Mouse (Mus musculus) stomach, embryonic 14.5 days (tissue): ENCODE results near the gene Ltb4r2. TPM values are rescaled to one million over a fixed set of nuclear protein-coding genes. Genes with fewer than 3 reads are reported as not detected.

Experiments
- ATAC-seq: fragments of 200-750 bp; cut with Nextera tagmentation; 2 replicates; pipeline ENCODE4 v1.8.0; 2017; ENCODE audit warnings: low read depth, moderate TSS enrichment; ENCODE audit not compliant: insufficient number of reproducible peaks, insufficient read depth, low FRiP score
- H3K27ac ChIP-seq: fragments of 300-500 bp; sonication (generic); 2 replicates; pipeline ENCODE4 v1.5.1; 2014; ENCODE audit warnings: mild to moderate bottlenecking, low read length, moderate library complexity, mixed read lengths
- H3K27me3 ChIP-seq: fragments of 300-500 bp; sonication (generic); 2 replicates; pipeline ENCODE4 v1.6.1; 2014; ENCODE audit warnings: low read length, control low read depth, mixed read lengths; ENCODE audit not compliant: control insufficient read depth, insufficient read depth
- H3K36me3 ChIP-seq: fragments of 300-500 bp; sonication (generic); 2 replicates; pipeline ENCODE4 v1.6.1; 2014; ENCODE audit warnings: mild to moderate bottlenecking, control low read depth, low read length, moderate library complexity, mixed read lengths; ENCODE audit not compliant: control insufficient read depth, insufficient read depth
- H3K4me1 ChIP-seq: fragments of 300-500 bp; sonication (generic); 2 replicates; pipeline ENCODE4 v1.6.1; 2014; ENCODE audit warnings: low read length, control low read depth, mixed read lengths; ENCODE audit not compliant: control insufficient read depth, insufficient read depth
- H3K4me2 ChIP-seq: fragments of 300-500 bp; sonication (generic); replicated peaks from 2 replicates; pipeline ENCODE4 v1.6.1; 2014; ENCODE audit warnings: low read depth, low read length, control low read depth
- H3K4me3 ChIP-seq: fragments of 300-500 bp; sonication (generic); 2 replicates; pipeline ENCODE4 v1.5.1; 2014; ENCODE audit warnings: low read depth, low read length, control low read depth
- H3K9ac ChIP-seq: fragments of 300-500 bp; sonication (generic); replicated peaks from 2 replicates; pipeline ENCODE4 v1.6.1; 2014; ENCODE audit warnings: low read depth, mild to moderate bottlenecking, control low read depth, low read length, moderate library complexity, mixed read lengths
- H3K9me3 ChIP-seq: fragments of 300-500 bp; sonication (generic); 2 replicates; pipeline ENCODE4 v1.6.1; 2016; ENCODE audit warnings: low read depth, low read length, control low read depth; ENCODE audit not compliant: control insufficient read depth
- WGBS: fragments of 180-500 bp; shearing (Covaris S2); extraction: QIAGEN DNeasy Blood & Tissue Kit; methylation state at CpG from one replicate; pipeline ENCODE4 v1.1.7; 2014; 5-methylcytosine and 5-hydroxymethylcytosine counted together
- polyA plus RNA-seq: library from polyadenylated mRNA; unstranded; fragments of >200 nt; fragmentation: Nextera tagmentation; extraction: Ambion mirVana; gene quantifications from 2 replicates; pipeline ENCODE4 v1.2.1, GENCODE M21; 2014

Gene Ltb4r2
- polyA plus RNA-seq, 1 experiment from 2014 or later: 0.13 TPM

- peaks cover 19% of the 10 kb centered on the region for H3K4me1 ChIP-seq
- H3K9me3 ChIP-seq: no peaks in the 10 kb centered on the region
- WGBS: 87% methylated on average over 15 of the region's 15 CpGs
- H3K36me3 ChIP-seq: no peaks in the 10 kb centered on the region
- no peak overlapping the region for H3K27ac ChIP-seq
- no peaks in the 10 kb centered on the region for H3K27me3 ChIP-seq
- H3K4me2 ChIP-seq: no peak overlapping the region
- no peak overlapping the region for H3K9ac ChIP-seq
- H3K4me3 ChIP-seq: no peak overlapping the region
- ATAC-seq: no peak
These were observed 17.5 kb downstream of the Ltb4r2 start for GRCm38 (mm10) chr14:55778686-55779085.

DNA sequence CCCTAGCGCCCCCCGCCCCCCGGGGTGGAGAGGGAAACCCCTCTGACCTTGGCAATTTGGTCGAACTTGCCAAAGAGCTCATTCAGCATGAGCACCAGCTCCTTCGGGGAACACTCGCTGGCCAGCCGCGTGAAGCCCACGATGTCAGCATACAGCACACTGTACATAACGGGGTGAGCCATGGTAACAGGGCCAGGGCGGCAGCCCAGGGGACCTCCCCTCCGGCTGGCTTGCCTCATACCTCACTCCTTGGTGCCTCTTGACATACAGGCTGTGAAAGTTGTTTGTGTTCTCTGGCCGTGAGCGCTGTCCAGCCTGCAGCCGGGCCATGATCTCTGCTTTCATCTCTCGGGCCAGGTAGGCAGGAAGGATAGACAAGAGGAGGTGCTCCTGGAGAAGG is 18.4 kb downstream of the Ltb4r2 start:
- no peak overlapping the region for H3K4me2 ChIP-seq
- no peaks in the 10 kb centered on the region for H3K36me3 ChIP-seq
- peaks cover 20% of the 10 kb centered on the region for H3K4me1 ChIP-seq
- no peak overlapping the region for H3K27ac ChIP-seq
- H3K9ac ChIP-seq: no peak overlapping the region
- WGBS: 53% methylated on average over 16 of the region's 16 CpGs
- H3K27me3 ChIP-seq: no peaks in the 10 kb centered on the region
- H3K9me3 ChIP-seq: no peaks in the 10 kb centered on the region
- H3K4me3 ChIP-seq: no peak overlapping the region
- no peak for ATAC-seq

DNA sequence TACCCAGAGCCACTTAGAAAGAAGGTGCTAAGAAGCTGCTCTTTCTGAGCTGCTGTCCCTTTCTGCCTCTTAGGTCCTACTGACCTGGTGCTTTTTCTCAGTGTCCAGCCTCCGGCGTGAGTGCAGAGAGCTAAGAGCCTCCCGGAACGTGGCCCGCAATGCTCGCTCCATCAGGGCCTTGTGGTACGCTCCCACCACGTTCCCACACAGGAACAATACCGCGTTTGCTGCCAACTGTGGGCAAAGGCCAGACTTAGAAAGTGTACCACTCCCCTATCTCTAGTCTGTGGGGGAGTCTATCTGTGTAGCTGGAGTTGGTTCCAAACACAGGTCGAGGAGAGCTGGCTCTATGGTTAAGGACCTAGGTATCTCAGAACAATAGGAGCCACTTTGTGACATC is 19.5 kb downstream of the Ltb4r2 start:
- no peak overlapping the region for H3K27ac ChIP-seq
- ATAC-seq: no peak
- H3K4me1 ChIP-seq: peaks cover 20% of the 10 kb centered on the region
- H3K4me3 ChIP-seq: no peak overlapping the region
- no peaks in the 10 kb centered on the region for H3K36me3 ChIP-seq
- H3K9ac ChIP-seq: no peak overlapping the region
- no peaks in the 10 kb centered on the region for H3K9me3 ChIP-seq
- H3K27me3 ChIP-seq: no peaks in the 10 kb centered on the region; the same call in 1 of the 2 replicates
- no peak overlapping the region for H3K4me2 ChIP-seq
- 82% methylated on average over 11 of the region's 11 CpGs for WGBS

GRCm38 (mm10) chr14:55781310-55781709 is 20.1 kb downstream of the Ltb4r2 start:
- Histone ChIP-seq H3K4me3 (0 out of 2 replicates have a peak overlapping the region, but pooled peaks have one; percentile 6), H3K4me1 (peaks cover 20% of the 10 kb centered on the region), H3K27ac (no peak overlapping the region), H3K9me3 (no peaks in the 10 kb centered on the region), H3K27me3 (no peaks in the 10 kb centered on the region; the same call in 1 of the 2 replicates), H3K36me3 (no peaks in the 10 kb centered on the region), H3K9ac (no peak overlapping the region), H3K4me2 (0 out of 2 replicates have a peak overlapping the region, but pooled peaks have one; percentile 26)
- peak; percentile 35; the same call in 1 of the 2 replicates for ATAC-seq
- 19% methylated on average over 14 of the region's 14 CpGs for WGBS

DNA sequence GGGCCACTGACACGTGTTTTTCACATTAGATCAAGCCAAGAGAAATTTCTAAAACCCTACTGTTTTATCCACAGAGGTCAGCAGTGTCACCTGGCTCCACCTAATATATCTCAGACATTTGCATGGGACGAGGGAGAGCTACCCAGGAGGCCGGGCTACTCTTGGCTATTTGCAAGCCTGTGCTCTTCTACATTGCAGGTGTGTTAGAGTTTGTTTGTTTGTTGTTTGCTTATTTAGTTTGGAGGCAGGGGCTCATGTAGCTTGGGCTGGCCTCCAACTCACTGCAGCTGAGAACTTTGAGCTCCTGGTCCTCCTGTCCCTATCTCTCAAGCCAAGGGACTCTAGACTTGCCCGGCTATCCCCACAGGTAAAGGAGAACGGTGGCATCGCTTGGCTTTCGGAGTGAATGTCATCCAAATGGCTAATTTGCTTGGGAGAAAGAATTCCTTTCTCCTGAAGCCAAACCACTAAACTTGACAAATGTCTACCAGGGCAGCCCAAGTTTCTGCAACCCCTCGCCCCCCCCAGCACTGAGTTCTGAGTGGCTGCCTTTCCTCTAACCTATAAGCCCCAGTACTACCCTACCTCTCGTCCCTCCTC is 21.2 kb downstream of the Ltb4r2 start:
- peak overlapping the region; percentile 78 for H3K4me2 ChIP-seq
- ATAC-seq: no peak
- 59% methylated on average over 9 of the region's 9 CpGs for WGBS
- no peaks in the 10 kb centered on the region for H3K9me3 ChIP-seq
- peak overlapping the region; percentile 40; the same call in 1 of the 2 replicates for H3K4me3 ChIP-seq
- H3K36me3 ChIP-seq: no peaks in the 10 kb centered on the region
- no peaks in the 10 kb centered on the region; the same call in 1 of the 2 replicates for H3K27me3 ChIP-seq
- H3K27ac ChIP-seq: peak overlapping the region; percentile 27; the same call in 1 of the 2 replicates
- peaks cover 17% of the 10 kb centered on the region for H3K4me1 ChIP-seq
- H3K9ac ChIP-seq: no peak overlapping the region

DNA sequence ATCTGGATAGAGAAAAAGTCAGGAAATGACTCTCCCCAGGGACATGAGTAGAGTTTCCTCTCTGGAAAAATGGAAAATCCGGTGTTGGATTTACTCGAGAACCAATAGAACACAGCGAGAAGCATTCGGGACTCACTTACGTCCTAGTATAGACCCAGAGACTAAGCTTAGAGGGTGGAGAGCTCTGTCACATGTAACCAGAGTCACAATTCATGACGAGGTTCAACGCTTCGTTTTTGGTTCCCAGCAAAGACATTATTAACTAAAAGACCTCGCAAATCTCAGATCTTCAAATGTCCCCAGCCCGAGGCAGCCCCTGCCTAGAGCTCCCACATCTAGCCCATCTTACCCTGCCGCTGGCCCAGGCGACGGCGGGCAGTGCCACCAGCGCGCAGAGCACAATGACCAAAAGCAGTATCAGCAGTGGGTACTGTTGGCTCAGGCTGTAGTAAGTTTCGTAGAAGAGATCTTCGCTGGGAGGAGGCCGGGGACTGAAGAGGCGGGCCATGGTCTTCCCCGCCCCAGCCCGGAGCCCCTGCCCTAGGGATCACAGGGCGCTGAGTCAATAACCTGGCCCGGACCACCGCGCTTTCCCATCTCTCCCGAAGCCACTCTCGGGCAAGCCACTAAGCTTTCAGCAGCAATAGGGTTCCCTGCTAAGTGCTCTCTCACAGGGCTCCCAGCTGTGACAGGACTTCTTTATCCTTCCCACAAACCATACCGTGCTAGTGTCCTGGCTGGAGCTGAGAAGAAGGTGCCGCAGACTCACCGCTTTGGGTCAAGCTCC is 22.1 kb downstream of the Ltb4r2 start:
- H3K4me2 ChIP-seq: peak overlapping the region; percentile 78
- no peak overlapping the region for H3K9ac ChIP-seq
- peak overlapping the region; percentile 58; the same call in 1 of the 2 replicates for H3K27ac ChIP-seq
- H3K4me1 ChIP-seq: peaks cover 19% of the 10 kb centered on the region; the same call in 1 of the 2 replicates
- ATAC-seq: no peak
- no peaks in the 10 kb centered on the region for H3K9me3 ChIP-seq
- WGBS: 4% methylated on average over 31 of the region's 31 CpGs
- H3K36me3 ChIP-seq: no peaks in the 10 kb centered on the region
- H3K27me3 ChIP-seq: peaks cover 6% of the 10 kb centered on the region
- H3K4me3 ChIP-seq: peak overlapping the region; percentile 40

DNA sequence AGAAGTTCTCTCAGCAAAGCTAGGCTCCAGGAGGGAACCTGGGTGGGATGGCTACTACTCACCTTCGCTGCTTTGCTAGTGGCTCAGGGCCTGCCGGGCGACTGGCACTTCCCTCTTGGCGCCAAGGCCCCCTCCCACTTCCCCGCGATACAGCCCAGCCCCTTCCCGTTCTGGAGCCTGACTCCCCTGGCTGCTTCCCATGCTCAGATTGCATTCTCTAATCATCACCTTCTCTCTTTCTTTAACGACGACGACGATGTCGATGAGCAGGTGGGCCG is 22.7 kb downstream of the Ltb4r2 start, which contains the start of gene Adcy4:
Gene Adcy4, minus strand, starts transcription at position 138 of the 278 bp plus-strand sequence.
- WGBS: 9% methylated on average over 13 of the region's 13 CpGs
- Histone ChIP-seq H3K4me1 (peaks cover 19% of the 10 kb centered on the region; the same call in 1 of the 2 replicates), H3K9me3 (no peaks in the 10 kb centered on the region), H3K4me2 (peak within 1 kb of the TSS; percentile 78), H3K4me3 (peak within 1 kb of the TSS; percentile 40), H3K9ac (no peak within 1 kb of the TSS), H3K27ac (peak within 1 kb of the TSS; percentile 58; the same call in 1 of the 2 replicates), H3K27me3 (peaks cover 6% of the 10 kb centered on the region), H3K36me3 (no peaks in the 10 kb centered on the region)
- 0 out of 2 replicates have a peak, but pooled peaks have one; percentile 10 for ATAC-seq

- H3K9me3 ChIP-seq: no peaks in the 10 kb centered on the region
- H3K9ac ChIP-seq: no peak overlapping the region
- peaks cover 6% of the 10 kb centered on the region for H3K27me3 ChIP-seq
- no peaks in the 10 kb centered on the region for H3K36me3 ChIP-seq
- H3K27ac ChIP-seq: no peak overlapping the region
- ATAC-seq: no peak
- no peak overlapping the region for H3K4me3 ChIP-seq
- H3K4me2 ChIP-seq: no peak overlapping the region
- peaks cover 19% of the 10 kb centered on the region; the same call in 1 of the 2 replicates for H3K4me1 ChIP-seq
- WGBS: 33% methylated on average over 6 of the region's 6 CpGs
These were observed 24.0 kb downstream of the Ltb4r2 start for GRCm38 (mm10) chr14:55785195-55785594.
